Mouse (Mus musculus) neural tube, embryonic 12.5 days (tissue): Measurements from ENCODE around the gene Ifi205. TPM values are rescaled to one million over a fixed set of nuclear protein-coding genes. Genes with fewer than 3 reads are reported as not detected.

Source experiments
- polyA plus RNA-seq: library from polyadenylated mRNA; unstranded; fragments of >200 nt; fragmentation: Nextera tagmentation; extraction: Ambion mirVana; gene quantifications from 2 replicates; pipeline ENCODE4 v1.2.1, GENCODE M21; 2016

Gene Ifi205
- polyA plus RNA-seq, 1 experiment from 2014 or later, result not detected

Other genes starting within 250 kb of the Ifi205 start
- gene Ifi211, start 118.8 kb downstream of the Ifi205 start, polyA plus RNA-seq, result 0.29 and 0.45 TPM in 2 replicates
- gene Mndal, start 89.3 kb downstream of the Ifi205 start, polyA plus RNA-seq, result 0.70 and 1.0 TPM in 2 replicates
- gene Ifi203, start 89.1 kb downstream of the Ifi205 start, polyA plus RNA-seq, result 0.36 and 0.66 TPM in 2 replicates
- gene Ifi202b, start 49.1 kb downstream of the Ifi205 start, polyA plus RNA-seq, result not detected in 2 replicates
- gene Olfr433, start 8.9 kb upstream of the Ifi205 start, polyA plus RNA-seq, result not detected in 2 replicates
- not detected in 2 replicates for gene Olfr432, start 17.4 kb upstream of the Ifi205 start, polyA plus RNA-seq
- gene Olfr430, start 34.8 kb upstream of the Ifi205 start, polyA plus RNA-seq, result not detected in 2 replicates
- gene Olfr429, start 52.5 kb upstream of the Ifi205 start, polyA plus RNA-seq, result not detected in 2 replicates
- not detected in 2 replicates for gene Olfr427, start 65.1 kb upstream of the Ifi205 start, polyA plus RNA-seq
- not detected in 2 replicates for gene Olfr231, start 89.4 kb upstream of the Ifi205 start, polyA plus RNA-seq
- gene Olfr424, start 99.7 kb upstream of the Ifi205 start, polyA plus RNA-seq, result not detected in 2 replicates
- not detected in 2 replicates for gene Olfr420, start 123.8 kb upstream of the Ifi205 start, polyA plus RNA-seq
- gene Spta1, start 141.0 kb upstream of the Ifi205 start, polyA plus RNA-seq, result 0.89 and 1.1 TPM in 2 replicates
- not detected in 2 replicates for gene Olfr419, start 220.3 kb upstream of the Ifi205 start, polyA plus RNA-seq